Mouse (Mus musculus) adrenal gland, adult 18-20 months (tissue): Measurements from ENCODE around the gene Plagl1. TPM values are rescaled to one million over a fixed set of nuclear protein-coding genes. Genes with fewer than 3 reads are reported as not detected.

Experiments
- total RNA-seq, 2 experiments: library from RNA; stranded (reverse); gene quantifications; 1 replicate in 1 of 2; 2 replicates in 1 of 2; pipeline ENCODE4 v1.2.3; 2021

Plagl1 gene
- total RNA-seq, 2 experiments from 2014 or later: 7.5 to 11.8 TPM

Other genes starting within 250 kb of the Plagl1 start
- gene Utrn, start 191.1 kb upstream of the Plagl1 start, total RNA-seq: 10 to 100 TPM; 73.1 to 79.5 TPM
- gene Stx11, start 96.2 kb upstream of the Plagl1 start, total RNA-seq: 10 to 100 TPM in 1 of 2 experiments, 1 to 10 TPM in 1; 6.5 to 11.0 TPM
- gene Sf3b5, start 55.2 kb upstream of the Plagl1 start, total RNA-seq: 10 to 100 TPM; 10.6 to 12.5 TPM
- gene Zc2hc1b, start 117.5 kb downstream of the Plagl1 start, total RNA-seq: not detected
- 10 to 100 TPM; 39.3 to 42.5 TPM for gene Ltv1, start 132.7 kb downstream of the Plagl1 start, total RNA-seq